Mouse (Mus musculus) heart, postnatal 25 days (tissue): ENCODE data around the gene Dpf1. TPM values are rescaled to one million over a fixed set of nuclear protein-coding genes. Genes with fewer than 3 reads are reported as not detected.

ENCODE experiments used
- DNase-seq: peaks from one replicate; pipeline ENCODE4 v3.0.0; 2022; ENCODE audit warnings: low spot score
- intact Hi-C: fragments of 180-260 bp; cut with DNase I; formaldehyde crosslinking; loops from one replicate; pipeline ENCODE4 v1.15.1; 2025
- total RNA-seq, 2 experiments: library from RNA; stranded (reverse); gene quantifications; 2 replicates each; pipeline ENCODE4 v1.2.3; 2021

Dpf1 gene
- total RNA-seq, 2 experiments from 2014 or later, result 0.53 TPM; not detected in 1

- intact Hi-C loops, result no loop called here
- DNase-seq, result no peak
These were observed 31.5 kb downstream of the Dpf1 start for GRCm38 (mm10) chr7:29335276-29335675.

- intact Hi-C loops, result no loop called here
- DNase-seq, result no peak
These were observed 32.3 kb downstream of the Dpf1 start for GRCm38 (mm10) chr7:29335841-29336671.

- no peak for DNase-seq
- intact Hi-C loops, result no loop called here
These were observed 33.1 kb downstream of the Dpf1 start for GRCm38 (mm10) chr7:29336795-29337319.

- DNase-seq, result no peak
- intact Hi-C loops, result no loop called here
These were observed 34.0 kb downstream of the Dpf1 start for GRCm38 (mm10) chr7:29337766-29338165.

- no peak for DNase-seq
- intact Hi-C loops, result no loop called here
These were observed 34.7 kb downstream of the Dpf1 start for GRCm38 (mm10) chr7:29338351-29338919.

- intact Hi-C loops, result no loop called here
- DNase-seq, result no peak
These were observed 35.4 kb downstream of the Dpf1 start for GRCm38 (mm10) chr7:29338984-29339679.

- no peak for DNase-seq
- intact Hi-C loops, result no loop called here
These were observed 36.5 kb downstream of the Dpf1 start for GRCm38 (mm10) chr7:29340247-29340646.

- DNase-seq, result no peak
- intact Hi-C loops, result no loop called here
These were observed 37.1 kb downstream of the Dpf1 start for GRCm38 (mm10) chr7:29340838-29341237.

GRCm38 (mm10) chr7:29341722-29342121 is 38.0 kb downstream of the Dpf1 start:
- no peak for DNase-seq
- intact Hi-C loops, result no loop called here

- DNase-seq, result no peak
- intact Hi-C loops, result no loop called here
These were observed 38.8 kb downstream of the Dpf1 start for GRCm38 (mm10) chr7:29342489-29343092.

GRCm38 (mm10) chr7:29343746-29344145 is 40.0 kb downstream of the Dpf1 start:
- no peak for DNase-seq
- intact Hi-C loops, result no loop called here

- no peak for DNase-seq
These were observed 41.8 kb downstream of the Dpf1 start for GRCm38 (mm10) chr7:29345534-29345933.

GRCm38 (mm10) chr7:29346212-29346611 is 42.5 kb downstream of the Dpf1 start:
- intact Hi-C loops, result no loop called here
- no peak for DNase-seq

More at GRCm38 (mm10) chr7:29345534-29345933, 41.8 kb downstream of the Dpf1 start:
- intact Hi-C loops, result no loop called here

- DNase-seq, result no peak
- intact Hi-C loops, result no loop called here
These were observed 46.7 kb downstream of the Dpf1 start for GRCm38 (mm10) chr7:29350489-29350888.

GRCm38 (mm10) chr7:29352246-29352645 is 48.5 kb downstream of the Dpf1 start:
- intact Hi-C loops, result no loop called here
- no peak for DNase-seq

GRCm38 (mm10) chr7:29354161-29354560 is 50.4 kb downstream of the Dpf1 start:
- DNase-seq, result peak; percentile 23
- intact Hi-C loops, result no loop called here

GRCm38 (mm10) chr7:29355406-29355805 is 51.7 kb downstream of the Dpf1 start:
- intact Hi-C loops, result no loop called here
- DNase-seq, result no peak

- DNase-seq, result no peak
- intact Hi-C loops, result no loop called here
These were observed 57.7 kb downstream of the Dpf1 start for GRCm38 (mm10) chr7:29361497-29361896.

- intact Hi-C loops, result no loop called here
- DNase-seq, result no peak
These were observed 60.3 kb downstream of the Dpf1 start for GRCm38 (mm10) chr7:29364052-29364451.
